Mouse (Mus musculus): Measurements from ENCODE around the gene Glis3. TPM values are rescaled to one million over a fixed set of nuclear protein-coding genes. Genes with fewer than 3 reads are reported as not detected.

Gene Glis3
- polyA plus RNA-seq, 1 experiment from 2014 or later, result 3.9 TPM

GRCm38 (mm10) chr19:28377788-28378295 is 302.0 kb downstream of the Glis3 start:
- Histone ChIP-seq H3K27me3 (ENCODE audit: poor library complexity, severe bottlenecking) (peaks cover 59% of the 10 kb centered on the region), H3K36me3 (replicated peaks) (no peaks in the 10 kb centered on the region), H3K4me3 (no peak overlapping the region), H3K27ac (0 out of 2 replicates have a peak overlapping the region, but pooled peaks have one; percentile 35), H3K9me3 (no peaks in the 10 kb centered on the region), H3K4me1 (peaks cover 83% of the 10 kb centered on the region)
- WGBS, result 87% methylated on average over 5 of the region's 5 CpGs
- DNase-seq (ENCODE audit: extremely low spot score, low spot score), result no peak

GRCm38 (mm10) chr19:28376401-28376800 is 303.5 kb downstream of the Glis3 start:
- WGBS, result 70% methylated on average over 1 of the region's 1 CpGs
- H3K4me1 ChIP-seq, result peaks cover 80% of the 10 kb centered on the region
- no peaks in the 10 kb centered on the region for H3K36me3 ChIP-seq (replicated peaks)
- no peaks in the 10 kb centered on the region for H3K9me3 ChIP-seq
- H3K27ac ChIP-seq, result no peak overlapping the region
- peaks cover 65% of the 10 kb centered on the region for H3K27me3 ChIP-seq (ENCODE audit: poor library complexity, severe bottlenecking)
- H3K4me3 ChIP-seq, result no peak overlapping the region
- no peak for DNase-seq (ENCODE audit: extremely low spot score, low spot score)

GRCm38 (mm10) chr19:28375746-28376145 is 304.1 kb downstream of the Glis3 start:
- WGBS, result 90% methylated on average over 2 of the region's 2 CpGs
- DNase-seq (ENCODE audit: extremely low spot score, low spot score), result no peak

GRCm38 (mm10) chr19:28374524-28374923 is 305.4 kb downstream of the Glis3 start:
- H3K36me3 ChIP-seq (replicated peaks), result no peaks in the 10 kb centered on the region
- WGBS, result 56% methylated on average over 2 of the region's 2 CpGs
- H3K9me3 ChIP-seq, result no peaks in the 10 kb centered on the region
- H3K4me3 ChIP-seq, result no peak overlapping the region
- H3K27ac ChIP-seq, result no peak overlapping the region
- H3K27me3 ChIP-seq (ENCODE audit: poor library complexity, severe bottlenecking), result peaks cover 72% of the 10 kb centered on the region
- no peak for DNase-seq (ENCODE audit: extremely low spot score, low spot score)
- H3K4me1 ChIP-seq, result peaks cover 70% of the 10 kb centered on the region

More at GRCm38 (mm10) chr19:28375746-28376145, 304.1 kb downstream of the Glis3 start:
- no peak overlapping the region for H3K4me3 ChIP-seq
- no peaks in the 10 kb centered on the region for H3K36me3 ChIP-seq (replicated peaks)
- H3K9me3 ChIP-seq, result no peaks in the 10 kb centered on the region
- H3K4me1 ChIP-seq, result peaks cover 78% of the 10 kb centered on the region
- peaks cover 67% of the 10 kb centered on the region for H3K27me3 ChIP-seq (ENCODE audit: poor library complexity, severe bottlenecking)
- no peak overlapping the region for H3K27ac ChIP-seq

- no peak for DNase-seq (ENCODE audit: extremely low spot score, low spot score)
- no peaks in the 10 kb centered on the region for H3K9me3 ChIP-seq
- no peak overlapping the region for H3K27ac ChIP-seq
- H3K4me1 ChIP-seq, result peaks cover 29% of the 10 kb centered on the region
- WGBS, result 60% methylated on average over 4 of the region's 4 CpGs
- no peak overlapping the region for H3K4me3 ChIP-seq
- peaks cover 45% of the 10 kb centered on the region for H3K27me3 ChIP-seq (ENCODE audit: poor library complexity, severe bottlenecking)
- no peaks in the 10 kb centered on the region for H3K36me3 ChIP-seq (replicated peaks)
These were observed 311.7 kb downstream of the Glis3 start for GRCm38 (mm10) chr19:28368215-28368614.

GRCm38 (mm10) chr19:28367274-28367673 is 312.6 kb downstream of the Glis3 start:
- Histone ChIP-seq H3K4me1 (peaks cover 31% of the 10 kb centered on the region), H3K27ac (no peak overlapping the region), H3K4me3 (no peak overlapping the region), H3K36me3 (replicated peaks) (no peaks in the 10 kb centered on the region), H3K9me3 (no peaks in the 10 kb centered on the region), H3K27me3 (ENCODE audit: poor library complexity, severe bottlenecking) (peaks cover 36% of the 10 kb centered on the region)
- no peak for DNase-seq (ENCODE audit: extremely low spot score, low spot score)
- WGBS, result 92% methylated on average over 6 of the region's 6 CpGs

- H3K9me3 ChIP-seq, result no peaks in the 10 kb centered on the region
- peaks cover 27% of the 10 kb centered on the region for H3K4me1 ChIP-seq
- H3K4me3 ChIP-seq, result no peak overlapping the region
- no peaks in the 10 kb centered on the region for H3K36me3 ChIP-seq (replicated peaks)
- no peak overlapping the region for H3K27ac ChIP-seq
- peaks cover 36% of the 10 kb centered on the region for H3K27me3 ChIP-seq (ENCODE audit: poor library complexity, severe bottlenecking)
- 94% methylated on average over 1 of the region's 1 CpGs for WGBS
- no peak for DNase-seq (ENCODE audit: extremely low spot score, low spot score)
These were observed 313.1 kb downstream of the Glis3 start for GRCm38 (mm10) chr19:28366766-28367165.

GRCm38 (mm10) chr19:28365897-28366296 is 314.0 kb downstream of the Glis3 start:
- DNase-seq (ENCODE audit: extremely low spot score, low spot score), result peak; percentile 69
- Histone ChIP-seq H3K9me3 (no peaks in the 10 kb centered on the region; the same call in 1 of the 2 replicates), H3K36me3 (replicated peaks) (no peaks in the 10 kb centered on the region), H3K4me1 (peaks cover 19% of the 10 kb centered on the region), H3K27ac (no peak overlapping the region), H3K4me3 (no peak overlapping the region), H3K27me3 (ENCODE audit: poor library complexity, severe bottlenecking) (peaks cover 35% of the 10 kb centered on the region)
- 29% methylated on average over 7 of the region's 7 CpGs for WGBS

- H3K27me3 ChIP-seq (ENCODE audit: poor library complexity, severe bottlenecking), result peaks cover 7% of the 10 kb centered on the region; the same call in 1 of the 2 replicates
- no peak overlapping the region for H3K27ac ChIP-seq
- 89% methylated on average over 4 of the region's 4 CpGs for WGBS
- no peak overlapping the region for H3K4me3 ChIP-seq
- peaks cover 8% of the 10 kb centered on the region for H3K4me1 ChIP-seq
- no peak for DNase-seq (ENCODE audit: extremely low spot score, low spot score)
- no peaks in the 10 kb centered on the region for H3K36me3 ChIP-seq (replicated peaks)
- peaks cover 8% of the 10 kb centered on the region; the same call in 1 of the 2 replicates for H3K9me3 ChIP-seq
These were observed 319.0 kb downstream of the Glis3 start for GRCm38 (mm10) chr19:28360884-28361283.

GRCm38 (mm10) chr19:28357595-28357994 is 322.3 kb downstream of the Glis3 start:
- no peak overlapping the region for H3K4me3 ChIP-seq
- peaks cover 8% of the 10 kb centered on the region; the same call in 1 of the 2 replicates for H3K9me3 ChIP-seq
- H3K27ac ChIP-seq, result no peak overlapping the region
- peaks cover 16% of the 10 kb centered on the region for H3K4me1 ChIP-seq
- no peaks in the 10 kb centered on the region for H3K36me3 ChIP-seq (replicated peaks)
- H3K27me3 ChIP-seq (ENCODE audit: poor library complexity, severe bottlenecking), result peaks cover 27% of the 10 kb centered on the region
- WGBS, result 91% methylated on average over 9 of the region's 9 CpGs
- no peak for DNase-seq (ENCODE audit: extremely low spot score, low spot score)

GRCm38 (mm10) chr19:28351068-28352066 is 328.5 kb downstream of the Glis3 start:
- H3K4me1 ChIP-seq, result peaks cover 48% of the 10 kb centered on the region
- WGBS, result 80% methylated on average over 13 of the region's 13 CpGs
- no peak for DNase-seq (ENCODE audit: extremely low spot score, low spot score)
- H3K36me3 ChIP-seq (replicated peaks), result no peaks in the 10 kb centered on the region
- peaks cover 44% of the 10 kb centered on the region for H3K27me3 ChIP-seq (ENCODE audit: poor library complexity, severe bottlenecking)
- H3K4me3 ChIP-seq, result no peak overlapping the region
- no peaks in the 10 kb centered on the region for H3K9me3 ChIP-seq
- H3K27ac ChIP-seq, result 0 out of 2 replicates have a peak overlapping the region, but pooled peaks have one; percentile 22

- H3K4me3 ChIP-seq, result no peak overlapping the region
- peak overlapping the region; percentile 52 for H3K27ac ChIP-seq
- H3K4me1 ChIP-seq, result peaks cover 30% of the 10 kb centered on the region
- H3K36me3 ChIP-seq (replicated peaks), result no peaks in the 10 kb centered on the region
- H3K27me3 ChIP-seq (ENCODE audit: poor library complexity, severe bottlenecking), result peaks cover 57% of the 10 kb centered on the region
- H3K9me3 ChIP-seq, result no peaks in the 10 kb centered on the region
- DNase-seq (ENCODE audit: extremely low spot score, low spot score), result no peak
- WGBS, result 54% methylated on average over 13 of the region's 13 CpGs
These were observed 332.6 kb downstream of the Glis3 start for GRCm38 (mm10) chr19:28347080-28347825.

Measured in forebrain, embryonic 10.5 days (tissue).